Mouse (Mus musculus): ENCODE measurements at regions not wholly inside any gene's neighbourhood (a gene's known extent, or its start where the extent isn't known, plus 50 kb on each side); places are given as distances from the start of the nearest gene placed in this dataset.

DNA sequence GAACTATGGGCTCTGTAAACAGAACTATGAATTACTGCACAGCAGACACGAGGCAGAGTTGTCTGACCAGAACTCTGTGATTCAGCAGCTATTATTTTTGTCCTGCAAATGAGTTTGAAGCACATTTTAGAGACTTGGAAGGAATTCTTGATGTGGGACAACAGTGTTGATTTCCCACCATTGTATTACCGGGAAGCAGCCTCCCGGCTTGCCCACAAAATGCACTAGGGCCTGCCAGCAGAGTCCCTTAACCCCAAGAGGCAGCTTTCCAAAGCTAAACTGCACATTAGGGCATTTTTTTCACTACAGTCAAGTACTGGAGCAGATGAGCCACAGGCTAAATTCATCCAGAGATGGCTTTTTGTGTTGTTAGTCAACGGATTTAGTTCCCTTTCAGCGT is 230.8 kb upstream of the Usp25 start:
- Histone ChIP-seq H3K4me3 (ENCODE audit: extremely low read depth, insufficient read depth, insufficient read length) (no peak overlapping the region), H3K27ac (ENCODE audit: insufficient read depth, low read length) (no peak overlapping the region), H3K4me1 (ENCODE audit: control insufficient read depth, insufficient read depth, insufficient read length) (no peaks in the 10 kb centered on the region), H3K36me3 (ENCODE audit: control insufficient read depth, insufficient read depth, low read length) (no peaks in the 10 kb centered on the region), H3K27me3 (ENCODE audit: control insufficient read depth, insufficient read depth, low read length) (no peaks in the 10 kb centered on the region)
- 87% methylated on average over 5 of the region's 5 CpGs for WGBS
- TF ChIP-seq CTCF (IDR thresholded peaks at IDR 0.05; ENCODE audit: extremely low read depth, insufficient read depth, insufficient read length, insufficient replicate concordance) (no peak), POLR2A (IDR thresholded peaks at IDR 0.05; ENCODE audit: low read depth, low read length) (no peak)
- DNase-seq (ENCODE audit: low read depth in 1 of 2, low spot score in 2 of 2): no peak

DNA sequence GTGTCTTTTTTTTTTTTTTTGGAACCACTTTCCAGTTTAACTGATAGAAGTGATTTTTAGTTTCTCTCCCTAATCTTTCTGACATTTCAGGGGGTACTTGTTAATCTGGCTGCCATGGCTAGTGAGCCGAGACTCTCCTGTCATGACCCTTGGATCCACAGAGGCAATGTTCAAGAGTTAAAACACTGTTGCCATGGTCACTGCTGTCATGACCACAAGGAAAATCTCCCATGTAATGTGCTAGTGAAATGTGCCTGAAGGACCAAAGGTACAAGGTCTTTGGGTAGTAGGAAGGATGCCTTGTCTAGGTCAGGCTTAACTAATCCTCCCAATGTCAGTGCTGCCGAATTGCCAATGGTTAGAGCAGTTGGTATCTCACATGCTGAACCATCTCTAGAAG is 237.7 kb upstream of the Usp25 start:
- Histone ChIP-seq H3K4me3 (ENCODE audit: extremely low read depth, insufficient read depth, insufficient read length) (no peak overlapping the region), H3K4me1 (ENCODE audit: control insufficient read depth, insufficient read depth, insufficient read length) (no peaks in the 10 kb centered on the region), H3K27me3 (ENCODE audit: control insufficient read depth, insufficient read depth, low read length) (no peaks in the 10 kb centered on the region), H3K27ac (ENCODE audit: insufficient read depth, low read length) (no peak overlapping the region), H3K36me3 (ENCODE audit: control insufficient read depth, insufficient read depth, low read length) (no peaks in the 10 kb centered on the region)
- no peak for DNase-seq (ENCODE audit: low read depth in 1 of 2, low spot score in 2 of 2)
- TF ChIP-seq CTCF (IDR thresholded peaks at IDR 0.05; ENCODE audit: extremely low read depth, insufficient read depth, insufficient read length, insufficient replicate concordance) (no peak), POLR2A (IDR thresholded peaks at IDR 0.05; ENCODE audit: low read depth, low read length) (no peak)
- 96% methylated on average over 2 of the region's 2 CpGs for WGBS

DNA sequence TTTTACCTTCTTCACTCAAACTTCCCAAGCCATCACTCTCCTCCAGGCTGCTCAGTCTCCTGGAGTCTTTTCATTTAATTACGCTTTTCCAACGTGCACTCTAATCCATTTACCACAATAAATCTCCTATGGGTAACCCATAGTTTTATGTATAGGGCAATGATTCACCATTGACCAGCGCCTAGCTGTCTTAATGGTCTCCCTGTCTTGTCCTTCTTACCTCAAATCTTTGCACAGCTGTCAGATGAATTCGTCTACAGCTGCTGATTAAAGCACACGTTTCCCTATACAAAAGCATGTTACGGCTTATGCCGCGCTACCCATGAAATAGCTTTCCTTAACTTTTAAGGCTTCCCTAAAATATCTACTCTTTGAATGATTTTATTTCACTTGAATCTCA is 239.5 kb upstream of the Usp25 start:
- no peak overlapping the region for H3K4me3 ChIP-seq (ENCODE audit: extremely low read depth, insufficient read depth, insufficient read length)
- no peak for DNase-seq (ENCODE audit: low read depth in 1 of 2, low spot score in 2 of 2)
- WGBS: 90% methylated on average over 8 of the region's 8 CpGs
- H3K27ac ChIP-seq (ENCODE audit: insufficient read depth, low read length): no peak overlapping the region
- no peak for TF ChIP-seq POLR2A (IDR thresholded peaks at IDR 0.05; ENCODE audit: low read depth, low read length)
- no peak for TF ChIP-seq CTCF (IDR thresholded peaks at IDR 0.05; ENCODE audit: extremely low read depth, insufficient read depth, insufficient read length, insufficient replicate concordance)
- H3K36me3 ChIP-seq (ENCODE audit: control insufficient read depth, insufficient read depth, low read length): no peaks in the 10 kb centered on the region
- no peaks in the 10 kb centered on the region for H3K4me1 ChIP-seq (ENCODE audit: control insufficient read depth, insufficient read depth, insufficient read length)
- no peaks in the 10 kb centered on the region for H3K27me3 ChIP-seq (ENCODE audit: control insufficient read depth, insufficient read depth, low read length)

DNA sequence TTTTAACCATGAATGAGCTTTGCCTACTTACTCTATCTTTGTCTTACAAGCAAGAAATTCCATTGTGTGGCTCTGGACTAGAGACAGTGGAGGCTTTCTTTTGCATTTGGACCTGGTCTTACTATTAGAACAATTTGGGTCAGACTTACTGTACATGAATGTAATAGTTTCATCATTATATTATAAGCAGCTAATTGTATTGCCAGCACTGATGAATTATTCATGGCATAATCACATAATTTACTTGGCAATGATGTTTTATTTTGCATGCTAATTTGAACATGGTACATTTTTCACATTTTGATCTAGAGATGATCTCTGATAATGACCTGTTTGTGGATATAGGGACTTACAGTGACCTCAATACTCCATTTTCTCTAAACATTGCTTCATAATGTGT is 240.0 kb upstream of the Usp25 start:
- no peaks in the 10 kb centered on the region for H3K27me3 ChIP-seq (ENCODE audit: control insufficient read depth, insufficient read depth, low read length)
- H3K4me3 ChIP-seq (ENCODE audit: extremely low read depth, insufficient read depth, insufficient read length): no peak overlapping the region
- H3K36me3 ChIP-seq (ENCODE audit: control insufficient read depth, insufficient read depth, low read length): no peaks in the 10 kb centered on the region
- no peak overlapping the region for H3K27ac ChIP-seq (ENCODE audit: insufficient read depth, low read length)
- DNase-seq (ENCODE audit: low read depth in 1 of 2, low spot score in 2 of 2): no peak
- H3K4me1 ChIP-seq (ENCODE audit: control insufficient read depth, insufficient read depth, insufficient read length): no peaks in the 10 kb centered on the region
- TF ChIP-seq CTCF (IDR thresholded peaks at IDR 0.05; ENCODE audit: extremely low read depth, insufficient read depth, insufficient read length, insufficient replicate concordance): no peak
- TF ChIP-seq POLR2A (IDR thresholded peaks at IDR 0.05; ENCODE audit: low read depth, low read length): no peak

DNA sequence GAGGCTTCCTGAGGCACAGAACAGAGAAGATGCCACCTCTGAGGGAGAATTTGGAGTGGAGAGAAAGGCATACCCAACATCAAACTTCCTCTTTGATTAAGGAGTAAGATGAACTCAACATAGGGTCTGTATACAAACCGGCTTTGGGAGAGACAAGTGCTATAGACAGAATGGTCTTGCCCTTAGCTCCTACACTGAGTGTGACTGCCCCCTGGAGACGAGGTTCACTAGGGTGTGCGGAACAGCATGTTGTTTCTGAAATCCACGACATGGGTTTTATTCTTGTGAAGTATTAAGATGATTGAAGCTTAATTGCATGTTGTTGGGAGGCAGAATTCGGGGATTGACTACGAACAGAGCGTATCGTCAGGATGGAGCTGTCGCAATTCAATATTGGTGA is 244.9 kb upstream of the Usp25 start:
- no peaks in the 10 kb centered on the region for H3K27me3 ChIP-seq (ENCODE audit: control insufficient read depth, insufficient read depth, low read length)
- WGBS: 61% methylated on average over 9 of the region's 9 CpGs
- DNase-seq (ENCODE audit: low read depth in 1 of 2, low spot score in 2 of 2): peak; percentile 15 to 67
- no peak for TF ChIP-seq POLR2A (IDR thresholded peaks at IDR 0.05; ENCODE audit: low read depth, low read length)
- TF ChIP-seq CTCF (IDR thresholded peaks at IDR 0.05; ENCODE audit: extremely low read depth, insufficient read depth, insufficient read length, insufficient replicate concordance): peak; percentile 56; the same call in 1 of the 2 replicates
- no peaks in the 10 kb centered on the region for H3K36me3 ChIP-seq (ENCODE audit: control insufficient read depth, insufficient read depth, low read length)
- H3K4me3 ChIP-seq (ENCODE audit: extremely low read depth, insufficient read depth, insufficient read length): no peak overlapping the region
- no peaks in the 10 kb centered on the region; the same call in 1 of the 2 replicates for H3K4me1 ChIP-seq (ENCODE audit: control insufficient read depth, insufficient read depth, insufficient read length)
- H3K27ac ChIP-seq (ENCODE audit: insufficient read depth, low read length): no peak overlapping the region

DNA sequence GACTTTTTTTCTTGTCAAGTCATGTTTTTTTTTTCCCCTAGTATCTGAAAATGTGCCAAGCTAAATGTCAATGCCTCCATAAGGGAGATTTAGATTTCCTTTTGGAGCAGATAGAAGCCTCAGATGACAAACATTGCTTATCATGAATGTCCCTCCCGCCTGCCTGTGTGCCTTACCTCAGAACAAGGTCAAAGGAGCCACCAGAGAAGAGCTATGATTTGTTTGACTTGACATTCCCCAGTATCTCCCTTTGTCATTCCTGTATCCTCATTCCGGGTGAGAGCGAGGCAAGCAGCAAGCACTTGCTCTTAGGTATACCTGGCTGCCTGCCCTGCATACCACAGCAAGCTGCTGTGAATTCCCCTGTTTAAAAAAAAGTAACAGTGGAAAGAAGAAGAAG is 246.9 kb upstream of the Usp25 start:
- no peak overlapping the region for H3K4me3 ChIP-seq (ENCODE audit: extremely low read depth, insufficient read depth, insufficient read length)
- TF ChIP-seq CTCF (IDR thresholded peaks at IDR 0.05; ENCODE audit: extremely low read depth, insufficient read depth, insufficient read length, insufficient replicate concordance): no peak
- no peak for TF ChIP-seq POLR2A (IDR thresholded peaks at IDR 0.05; ENCODE audit: low read depth, low read length)
- DNase-seq (ENCODE audit: low read depth in 1 of 2, low spot score in 2 of 2): no peak
- WGBS: 88% methylated on average over 3 of the region's 3 CpGs
- H3K27ac ChIP-seq (ENCODE audit: insufficient read depth, low read length): no peak overlapping the region
- no peaks in the 10 kb centered on the region for H3K36me3 ChIP-seq (ENCODE audit: control insufficient read depth, insufficient read depth, low read length)
- H3K27me3 ChIP-seq (ENCODE audit: control insufficient read depth, insufficient read depth, low read length): no peaks in the 10 kb centered on the region
- peaks cover 4% of the 10 kb centered on the region for H3K4me1 ChIP-seq (ENCODE audit: control insufficient read depth, insufficient read depth, insufficient read length)

DNA sequence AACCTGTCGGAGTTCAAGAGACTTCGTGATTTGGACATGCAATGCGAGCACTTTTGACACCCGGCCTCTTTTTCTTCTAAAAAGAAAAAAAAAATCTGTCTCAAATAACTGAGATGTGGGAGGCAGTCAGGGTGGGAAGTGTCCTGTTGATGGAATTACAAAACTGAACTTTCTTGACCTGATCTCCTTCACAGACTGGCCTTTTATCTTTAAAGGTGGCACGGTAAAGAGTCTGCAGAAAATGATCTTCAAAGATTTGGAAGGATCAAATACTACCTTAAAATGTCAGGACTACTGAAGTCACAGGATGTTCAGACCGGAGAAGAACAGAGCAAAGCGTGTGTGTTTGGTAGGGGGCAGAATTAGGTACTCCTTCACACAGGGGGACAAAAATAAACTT is 248.0 kb upstream of the Usp25 start:
- H3K4me3 ChIP-seq (ENCODE audit: extremely low read depth, insufficient read depth, insufficient read length): no peak overlapping the region
- H3K4me1 ChIP-seq (ENCODE audit: control insufficient read depth, insufficient read depth, insufficient read length): peaks cover 4% of the 10 kb centered on the region
- H3K36me3 ChIP-seq (ENCODE audit: control insufficient read depth, insufficient read depth, low read length): no peaks in the 10 kb centered on the region
- H3K27ac ChIP-seq (ENCODE audit: insufficient read depth, low read length): no peak overlapping the region
- no peak for DNase-seq (ENCODE audit: low read depth in 1 of 2, low spot score in 2 of 2)
- no peaks in the 10 kb centered on the region for H3K27me3 ChIP-seq (ENCODE audit: control insufficient read depth, insufficient read depth, low read length)
- 45% methylated on average over 7 of the region's 7 CpGs for WGBS
- no peak for TF ChIP-seq CTCF (IDR thresholded peaks at IDR 0.05; ENCODE audit: extremely low read depth, insufficient read depth, insufficient read length, insufficient replicate concordance)
- TF ChIP-seq POLR2A (IDR thresholded peaks at IDR 0.05; ENCODE audit: low read depth, low read length): no peak
